Mouse (Mus musculus) cerebellum, adult 2 months (tissue): ENCODE results near the gene Fam49a.

ENCODE experiments used
- CTCF ChIP-seq: fragments of 200-500 bp; IDR thresholded peaks from 2 replicates; pipeline ENCODE4 v1.5.1; 2011; ENCODE audit warnings: low read depth, mild to moderate bottlenecking, control low read depth, low read length, moderate library complexity, borderline replicate concordance; ENCODE audit not compliant: insufficient read depth
- POLR2A ChIP-seq: fragments of 200-500 bp; IDR thresholded peaks from 2 replicates; pipeline ENCODE4 v1.6.1; 2011; ENCODE audit warnings: low read length, control low read depth, borderline replicate concordance; ENCODE audit not compliant: insufficient read depth

DNA sequence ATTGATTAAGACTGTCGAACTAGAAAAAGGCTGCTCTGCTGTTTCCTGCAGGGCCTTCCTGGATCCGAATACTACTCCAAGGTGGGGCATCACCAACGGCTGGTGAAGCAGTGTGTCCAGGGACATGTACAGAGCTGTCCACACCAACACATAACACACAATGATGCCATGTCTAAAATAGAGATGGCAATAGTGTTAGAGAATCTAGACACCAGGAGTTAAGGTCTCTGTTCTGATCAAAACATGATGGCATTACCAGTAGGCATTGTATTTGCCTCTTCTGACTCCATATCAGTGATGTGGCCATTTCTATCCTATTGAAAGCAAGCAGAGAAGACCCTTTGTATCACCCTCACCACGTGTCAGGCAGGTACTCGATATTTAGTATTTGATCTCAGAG lies 61.1 kb downstream of the Fam49a start:
- no peak for TF ChIP-seq POLR2A
- TF ChIP-seq CTCF, result no peak
